Mouse (Mus musculus) splenic B cell, adult 2 months (primary cell): ENCODE data around the gene Plgrkt.
A peak's percentile ranks its signal among the peaks of the same experiment; 100 is the strongest.

ENCODE experiments used
- DNase-seq: peaks from one replicate; pipeline ENCODE4 v3.0.0-alpha.2; 2011; ENCODE audit warnings: low read depth, low spot score
- H3K27me3 ChIP-seq: 2 replicates; pipeline ENCODE4 v1.6.1; 2012; ENCODE audit warnings: mild to moderate bottlenecking, low read length, moderate library complexity, mixed read lengths; ENCODE audit not compliant: control insufficient read depth, poor library complexity, insufficient read depth, severe bottlenecking
- H3K36me3 ChIP-seq: 2 replicates; pipeline ENCODE4 v1.6.1; 2012; ENCODE audit warnings: mild to moderate bottlenecking, low read length, moderate library complexity, mixed read lengths; ENCODE audit not compliant: control insufficient read depth, poor library complexity, insufficient read depth, severe bottlenecking

The Plgrkt gene

GRCm38 (mm10) chr19:29370545-29371283, 3.5 kb upstream of the Plgrkt start:
- DNase-seq: peak; percentile 21
- Histone ChIP-seq H3K27me3 (no peaks in the 10 kb centered on the region), H3K36me3 (peaks cover 2% of the 10 kb centered on the region; the same call in 1 of the 2 replicates)

- no peak for DNase-seq
- peaks cover 2% of the 10 kb centered on the region; the same call in 1 of the 2 replicates for H3K36me3 ChIP-seq
These were observed 2.9 kb upstream of the Plgrkt start for GRCm38 (mm10) chr19:29370112-29370511.

GRCm38 (mm10) chr19:29368671-29369309, 1.6 kb upstream of the Plgrkt start:
- H3K27me3 ChIP-seq: no peaks in the 10 kb centered on the region
- no peaks in the 10 kb centered on the region for H3K36me3 ChIP-seq
- DNase-seq: peak; percentile 67

More at GRCm38 (mm10) chr19:29370112-29370511, 2.9 kb upstream of the Plgrkt start:
- no peaks in the 10 kb centered on the region for H3K27me3 ChIP-seq

GRCm38 (mm10) chr19:29368041-29368440, 851 bp upstream of the Plgrkt start:
- DNase-seq: no peak
- H3K27me3 ChIP-seq: no peaks in the 10 kb centered on the region
- H3K36me3 ChIP-seq: no peaks in the 10 kb centered on the region

GRCm38 (mm10) chr19:29366226-29366968, 793 bp downstream of the Plgrkt start:
- Histone ChIP-seq H3K27me3 (no peaks in the 10 kb centered on the region), H3K36me3 (no peaks in the 10 kb centered on the region)
- peak; percentile 58 for DNase-seq

GRCm38 (mm10) chr19:29365105-29365504, 2.1 kb downstream of the Plgrkt start:
- peak; percentile 89 for DNase-seq
- no peaks in the 10 kb centered on the region for H3K27me3 ChIP-seq

GRCm38 (mm10) chr19:29364076-29364475, 3.1 kb downstream of the Plgrkt start:
- peak; percentile 93 for DNase-seq
- no peaks in the 10 kb centered on the region for H3K36me3 ChIP-seq
- H3K27me3 ChIP-seq: no peaks in the 10 kb centered on the region

More at GRCm38 (mm10) chr19:29365105-29365504, 2.1 kb downstream of the Plgrkt start:
- H3K36me3 ChIP-seq: no peaks in the 10 kb centered on the region

GRCm38 (mm10) chr19:29363557-29363956, 3.6 kb downstream of the Plgrkt start:
- Histone ChIP-seq H3K27me3 (no peaks in the 10 kb centered on the region), H3K36me3 (no peaks in the 10 kb centered on the region)
- no peak for DNase-seq

GRCm38 (mm10) chr19:29362173-29362930, 4.8 kb downstream of the Plgrkt start:
- DNase-seq: no peak
- Histone ChIP-seq H3K27me3 (no peaks in the 10 kb centered on the region), H3K36me3 (0 out of 2 replicates have a peak, but pooled peaks cover 2% of the 10 kb centered on the region)

GRCm38 (mm10) chr19:29361468-29362130, 5.6 kb downstream of the Plgrkt start:
- DNase-seq: peak; percentile 95
- Histone ChIP-seq H3K27me3 (no peaks in the 10 kb centered on the region), H3K36me3 (peaks cover 4% of the 10 kb centered on the region; the same call in 1 of the 2 replicates)

- DNase-seq: no peak
- Histone ChIP-seq H3K36me3 (peaks cover 4% of the 10 kb centered on the region; the same call in 1 of the 2 replicates), H3K27me3 (no peaks in the 10 kb centered on the region)
These were observed 6.9 kb downstream of the Plgrkt start for GRCm38 (mm10) chr19:29360251-29360650.

GRCm38 (mm10) chr19:29356281-29356680, 10.9 kb downstream of the Plgrkt start:
- Histone ChIP-seq H3K36me3 (peaks cover 8% of the 10 kb centered on the region; the same call in 1 of the 2 replicates), H3K27me3 (no peaks in the 10 kb centered on the region)
- no peak for DNase-seq

- peak; percentile 93 for DNase-seq
- Histone ChIP-seq H3K36me3 (peaks cover 15% of the 10 kb centered on the region), H3K27me3 (no peaks in the 10 kb centered on the region)
These were observed 12.0 kb downstream of the Plgrkt start for GRCm38 (mm10) chr19:29354895-29355877.
